Mouse (Mus musculus): Measurements from ENCODE around the gene Ikzf1. TPM values are rescaled to one million over a fixed set of nuclear protein-coding genes. Genes with fewer than 3 reads are reported as not detected.

Gene Ikzf1
- polyA plus RNA-seq, 1 experiment from 2014 or later, result 35.1 TPM

DNA sequence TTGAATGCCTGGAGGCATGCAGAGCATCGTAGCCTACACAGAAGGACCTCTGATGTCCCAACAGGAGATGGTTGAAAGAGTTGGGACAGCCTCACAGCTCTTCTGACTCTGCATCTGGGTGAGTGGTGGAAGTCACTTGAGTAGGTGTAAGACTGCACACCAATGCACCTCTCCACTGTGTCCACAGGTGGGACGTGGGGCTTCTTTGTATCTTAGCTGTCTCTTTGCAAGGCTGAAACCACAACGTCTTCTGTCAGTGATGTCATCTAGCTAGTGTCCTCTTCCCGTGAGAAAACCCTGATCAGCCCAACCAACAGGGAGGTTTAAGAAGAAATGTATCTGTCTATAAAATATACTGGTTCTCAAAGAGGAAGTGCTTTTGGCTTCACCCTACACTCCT lies 52.1 kb downstream of the Ikzf1 start:
- H3K4me3 ChIP-seq (ENCODE audit: low read depth, low read length), result no peak overlapping the region
- H3K4me2 ChIP-seq (ENCODE audit: low read depth, low read length), result no peak overlapping the region
- H3K36me3 ChIP-seq (ENCODE audit: control insufficient read depth, insufficient read depth), result peaks cover 3% of the 10 kb centered on the region; the same call in 1 of the 2 replicates
- ATAC-seq (ENCODE audit: low read depth), result no peak
- H3K27ac ChIP-seq (ENCODE audit: low read length), result peak overlapping the region; percentile 1; the same call in 1 of the 2 replicates
- no peaks in the 10 kb centered on the region for H3K9me3 ChIP-seq (replicated peaks; ENCODE audit: control insufficient read depth, low read length)
- H3K27me3 ChIP-seq (ENCODE audit: control insufficient read depth, insufficient read depth, low read depth, low read length), result no peaks in the 10 kb centered on the region
- H3K4me1 ChIP-seq (ENCODE audit: control insufficient read depth, low read depth, low read length), result peaks cover 52% of the 10 kb centered on the region
- no peak overlapping the region for H3K9ac ChIP-seq (ENCODE audit: low read depth, low read length)
- WGBS (ENCODE audit: insufficient replicate concordance), result 62% methylated on average over 4 of the region's 4 CpGs

DNA sequence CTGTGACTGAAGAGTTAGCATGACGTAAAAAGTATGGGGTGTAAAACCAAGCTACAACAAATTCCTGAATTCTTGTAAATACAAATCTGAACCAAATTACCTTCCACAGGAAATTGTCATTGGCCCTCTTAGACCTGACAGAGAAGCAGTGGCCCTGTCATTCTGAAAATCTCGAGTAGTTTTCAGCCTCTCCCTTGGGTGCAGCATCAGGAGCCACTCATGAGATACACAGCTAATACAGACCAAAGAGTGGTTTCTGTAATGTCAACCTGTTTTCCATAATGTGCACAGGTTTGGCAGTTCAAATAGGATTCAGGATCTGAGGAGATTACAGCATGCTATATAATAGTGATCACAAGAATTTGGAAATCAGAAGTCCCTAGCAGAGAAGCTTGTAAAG lies 52.8 kb downstream of the Ikzf1 start:
- H3K4me3 ChIP-seq (ENCODE audit: low read depth, low read length), result no peak overlapping the region
- H3K4me1 ChIP-seq (ENCODE audit: control insufficient read depth, low read depth, low read length), result peaks cover 52% of the 10 kb centered on the region
- H3K36me3 ChIP-seq (ENCODE audit: control insufficient read depth, insufficient read depth), result peaks cover 3% of the 10 kb centered on the region; the same call in 1 of the 2 replicates
- no peak overlapping the region for H3K27ac ChIP-seq (ENCODE audit: low read length)
- 54% methylated on average over 2 of the region's 2 CpGs for WGBS (ENCODE audit: insufficient replicate concordance)
- no peak for ATAC-seq (ENCODE audit: low read depth)
- H3K9ac ChIP-seq (ENCODE audit: low read depth, low read length), result no peak overlapping the region
- no peak overlapping the region for H3K4me2 ChIP-seq (ENCODE audit: low read depth, low read length)
- no peaks in the 10 kb centered on the region for H3K9me3 ChIP-seq (replicated peaks; ENCODE audit: control insufficient read depth, low read length)
- no peaks in the 10 kb centered on the region for H3K27me3 ChIP-seq (ENCODE audit: control insufficient read depth, insufficient read depth, low read depth, low read length)

DNA sequence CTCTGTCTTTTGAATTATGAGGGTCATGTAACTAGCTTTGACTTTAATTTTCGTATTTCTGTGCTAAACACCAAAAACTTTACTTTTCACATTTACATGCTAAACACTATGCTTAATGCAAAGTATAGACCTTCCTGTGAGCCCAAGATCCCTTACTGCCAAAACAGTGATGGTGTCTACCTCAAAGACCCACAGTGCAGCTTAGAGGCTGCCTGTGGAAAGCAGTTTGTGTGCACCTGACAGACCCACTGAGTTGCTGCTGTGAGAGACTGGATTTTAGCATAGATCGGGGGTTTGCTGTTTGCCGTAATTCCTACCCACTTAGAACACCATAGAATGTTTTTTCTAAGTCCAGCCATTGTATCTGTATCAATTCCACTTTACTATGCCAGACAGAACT lies 54.3 kb downstream of the Ikzf1 start:
- Histone ChIP-seq H3K27ac (ENCODE audit: low read length) (no peak overlapping the region; the same call in 1 of the 2 replicates), H3K4me2 (ENCODE audit: low read depth, low read length) (no peak overlapping the region), H3K27me3 (ENCODE audit: control insufficient read depth, insufficient read depth, low read depth, low read length) (no peaks in the 10 kb centered on the region), H3K9ac (ENCODE audit: low read depth, low read length) (no peak overlapping the region), H3K4me3 (ENCODE audit: low read depth, low read length) (no peak overlapping the region), H3K36me3 (ENCODE audit: control insufficient read depth, insufficient read depth) (peaks cover 3% of the 10 kb centered on the region), H3K9me3 (replicated peaks; ENCODE audit: control insufficient read depth, low read length) (no peaks in the 10 kb centered on the region), H3K4me1 (ENCODE audit: control insufficient read depth, low read depth, low read length) (peaks cover 39% of the 10 kb centered on the region)
- ATAC-seq (ENCODE audit: low read depth), result no peak
- 83% methylated on average over 3 of the region's 3 CpGs for WGBS (ENCODE audit: insufficient replicate concordance)

DNA sequence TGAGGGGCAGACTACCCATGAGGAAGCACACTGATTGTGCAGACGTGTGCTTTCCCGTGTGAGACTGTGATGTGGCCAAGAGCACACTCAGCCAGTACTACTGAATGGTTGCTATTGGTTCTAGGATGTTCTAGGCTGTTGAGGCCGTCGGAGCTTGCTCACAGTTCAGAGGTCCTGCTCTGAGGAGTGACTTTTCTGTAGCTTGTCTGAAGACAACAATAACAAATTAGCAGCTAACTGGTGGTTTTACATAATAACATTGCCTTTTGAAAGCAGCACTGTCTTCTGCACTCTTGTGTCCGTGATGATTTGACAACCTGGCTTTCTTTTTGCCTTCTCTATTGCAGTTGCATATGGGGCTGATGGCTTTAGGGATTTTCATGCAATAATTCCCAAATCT lies 55.8 kb downstream of the Ikzf1 start:
- H3K9ac ChIP-seq (ENCODE audit: low read depth, low read length), result no peak overlapping the region
- no peak for ATAC-seq (ENCODE audit: low read depth)
- H3K9me3 ChIP-seq (replicated peaks; ENCODE audit: control insufficient read depth, low read length), result no peaks in the 10 kb centered on the region
- 64% methylated on average over 5 of the region's 5 CpGs for WGBS (ENCODE audit: insufficient replicate concordance)
- no peak overlapping the region for H3K4me2 ChIP-seq (ENCODE audit: low read depth, low read length)
- H3K27ac ChIP-seq (ENCODE audit: low read length), result peak overlapping the region; percentile 46
- no peak overlapping the region for H3K4me3 ChIP-seq (ENCODE audit: low read depth, low read length)
- H3K27me3 ChIP-seq (ENCODE audit: control insufficient read depth, insufficient read depth, low read depth, low read length), result no peaks in the 10 kb centered on the region
- H3K36me3 ChIP-seq (ENCODE audit: control insufficient read depth, insufficient read depth), result peaks cover 6% of the 10 kb centered on the region
- H3K4me1 ChIP-seq (ENCODE audit: control insufficient read depth, low read depth, low read length), result peaks cover 24% of the 10 kb centered on the region

DNA sequence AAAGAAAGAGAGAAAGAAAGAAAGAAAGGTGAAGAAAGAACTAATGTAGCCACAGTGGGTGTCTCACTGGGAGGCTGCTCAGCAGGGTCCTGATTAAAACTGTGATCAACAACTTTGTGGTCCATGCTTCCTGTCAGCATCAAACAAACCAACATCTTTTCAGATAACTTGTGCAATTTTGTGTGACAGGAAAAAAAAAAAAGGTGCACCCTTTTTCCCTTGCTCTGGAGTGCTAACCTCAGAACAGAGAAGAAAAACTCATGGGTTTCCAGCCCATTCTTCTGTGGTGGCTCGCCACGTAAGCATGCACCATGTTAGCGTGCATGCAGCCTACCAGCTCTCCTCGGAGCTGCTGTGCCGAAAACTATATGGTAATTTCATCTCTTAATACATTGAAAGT lies 56.8 kb downstream of the Ikzf1 start:
- H3K27me3 ChIP-seq (ENCODE audit: control insufficient read depth, insufficient read depth, low read depth, low read length), result no peaks in the 10 kb centered on the region
- H3K36me3 ChIP-seq (ENCODE audit: control insufficient read depth, insufficient read depth), result peaks cover 9% of the 10 kb centered on the region
- WGBS (ENCODE audit: insufficient replicate concordance), result 82% methylated on average over 5 of the region's 5 CpGs
- H3K9ac ChIP-seq (ENCODE audit: low read depth, low read length), result no peak overlapping the region
- no peak for ATAC-seq (ENCODE audit: low read depth)
- H3K4me3 ChIP-seq (ENCODE audit: low read depth, low read length), result no peak overlapping the region
- H3K4me1 ChIP-seq (ENCODE audit: control insufficient read depth, low read depth, low read length), result peaks cover 19% of the 10 kb centered on the region
- no peaks in the 10 kb centered on the region for H3K9me3 ChIP-seq (replicated peaks; ENCODE audit: control insufficient read depth, low read length)
- H3K27ac ChIP-seq (ENCODE audit: low read length), result peak overlapping the region; percentile 74; the same call in 1 of the 2 replicates
- H3K4me2 ChIP-seq (ENCODE audit: low read depth, low read length), result no peak overlapping the region

DNA sequence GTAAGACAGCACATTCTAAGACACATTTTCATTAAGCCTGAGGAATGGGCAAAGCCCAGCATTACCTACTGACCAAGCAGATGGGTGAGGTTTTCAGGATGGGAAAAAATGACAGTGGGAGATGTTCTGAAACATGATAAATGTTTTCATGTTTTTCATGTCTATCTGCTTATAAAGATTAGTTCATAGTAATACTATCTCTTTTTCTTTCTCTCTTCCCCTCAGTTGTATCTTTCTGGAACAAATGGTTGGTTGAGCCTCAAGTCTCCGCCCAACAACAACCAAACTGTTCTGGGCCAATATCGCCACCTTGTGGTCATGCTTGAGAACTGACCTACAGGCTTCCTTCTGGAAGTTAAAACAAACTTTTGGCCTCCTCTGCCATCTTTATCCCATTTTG lies 57.8 kb downstream of the Ikzf1 start:
- H3K27ac ChIP-seq (ENCODE audit: low read length), result peak overlapping the region; percentile 88
- 6% methylated on average over 2 of the region's 2 CpGs for WGBS (ENCODE audit: insufficient replicate concordance)
- ATAC-seq (ENCODE audit: low read depth), result peak; percentile 81
- H3K9me3 ChIP-seq (replicated peaks; ENCODE audit: control insufficient read depth, low read length), result no peaks in the 10 kb centered on the region
- no peak overlapping the region for H3K9ac ChIP-seq (ENCODE audit: low read depth, low read length)
- H3K4me3 ChIP-seq (ENCODE audit: low read depth, low read length), result no peak overlapping the region
- H3K27me3 ChIP-seq (ENCODE audit: control insufficient read depth, insufficient read depth, low read depth, low read length), result no peaks in the 10 kb centered on the region
- peaks cover 15% of the 10 kb centered on the region for H3K4me1 ChIP-seq (ENCODE audit: control insufficient read depth, low read depth, low read length)
- H3K4me2 ChIP-seq (ENCODE audit: low read depth, low read length), result no peak overlapping the region
- peaks cover 14% of the 10 kb centered on the region for H3K36me3 ChIP-seq (ENCODE audit: control insufficient read depth, insufficient read depth)

DNA sequence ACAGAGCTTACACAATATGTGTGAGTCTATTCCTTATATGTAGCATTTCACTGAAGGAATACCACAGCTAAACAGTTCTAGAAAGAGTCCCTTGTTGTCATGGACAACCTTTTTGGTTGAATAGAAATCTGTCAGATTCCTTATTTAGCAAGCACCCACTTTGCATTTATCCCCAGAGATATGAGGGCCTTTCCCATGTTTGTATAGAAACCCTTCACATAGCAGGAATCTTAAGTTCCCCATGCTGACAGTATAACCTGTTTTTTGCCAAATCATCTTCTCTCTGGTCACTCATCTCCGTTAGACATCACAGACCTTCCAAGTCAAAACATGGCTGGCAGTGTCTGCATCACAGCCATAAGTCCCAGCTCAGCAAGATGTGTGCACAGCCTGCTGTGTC lies 59.4 kb downstream of the Ikzf1 start:
- Histone ChIP-seq H3K4me1 (ENCODE audit: control insufficient read depth, low read depth, low read length) (peaks cover 15% of the 10 kb centered on the region), H3K9ac (ENCODE audit: low read depth, low read length) (no peak overlapping the region), H3K4me3 (ENCODE audit: low read depth, low read length) (no peak overlapping the region), H3K36me3 (ENCODE audit: control insufficient read depth, insufficient read depth) (peaks cover 15% of the 10 kb centered on the region), H3K4me2 (ENCODE audit: low read depth, low read length) (no peak overlapping the region), H3K27ac (ENCODE audit: low read length) (no peak overlapping the region), H3K27me3 (ENCODE audit: control insufficient read depth, insufficient read depth, low read depth, low read length) (no peaks in the 10 kb centered on the region), H3K9me3 (replicated peaks; ENCODE audit: control insufficient read depth, low read length) (no peaks in the 10 kb centered on the region)
- no peak for ATAC-seq (ENCODE audit: low read depth)
- WGBS (ENCODE audit: insufficient replicate concordance), result 63% methylated on average over 1 of the region's 1 CpGs

DNA sequence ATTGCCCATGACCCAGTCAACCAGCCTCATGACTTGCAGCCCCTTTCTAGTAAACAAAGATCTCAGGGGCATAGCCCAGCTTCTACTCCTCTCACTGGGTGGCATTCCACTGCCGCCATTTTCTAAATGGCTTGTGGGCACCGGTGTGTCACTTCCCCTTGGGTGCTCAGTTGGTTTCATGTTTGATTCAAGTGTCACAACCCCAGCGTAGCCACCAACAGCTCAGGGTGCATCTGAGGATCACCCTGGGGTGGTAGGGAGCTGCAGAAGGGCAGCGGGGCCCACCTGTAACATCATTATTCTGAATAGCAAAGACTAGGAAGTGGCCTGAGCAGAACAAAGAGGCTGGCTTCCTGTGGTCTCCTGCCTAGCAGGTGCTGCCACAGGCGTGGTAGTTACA lies 66.3 kb downstream of the Ikzf1 start:
- H3K27me3 ChIP-seq (ENCODE audit: control insufficient read depth, insufficient read depth, low read depth, low read length), result no peaks in the 10 kb centered on the region
- H3K27ac ChIP-seq (ENCODE audit: low read length), result no peak overlapping the region
- H3K9ac ChIP-seq (ENCODE audit: low read depth, low read length), result no peak overlapping the region
- ATAC-seq (ENCODE audit: low read depth), result no peak
- H3K4me2 ChIP-seq (ENCODE audit: low read depth, low read length), result no peak overlapping the region
- WGBS (ENCODE audit: insufficient replicate concordance), result 76% methylated on average over 5 of the region's 5 CpGs
- H3K4me1 ChIP-seq (ENCODE audit: control insufficient read depth, low read depth, low read length), result no peaks in the 10 kb centered on the region
- no peak overlapping the region for H3K4me3 ChIP-seq (ENCODE audit: low read depth, low read length)
- no peaks in the 10 kb centered on the region for H3K9me3 ChIP-seq (replicated peaks; ENCODE audit: control insufficient read depth, low read length)
- H3K36me3 ChIP-seq (ENCODE audit: control insufficient read depth, insufficient read depth), result peaks cover 43% of the 10 kb centered on the region

DNA sequence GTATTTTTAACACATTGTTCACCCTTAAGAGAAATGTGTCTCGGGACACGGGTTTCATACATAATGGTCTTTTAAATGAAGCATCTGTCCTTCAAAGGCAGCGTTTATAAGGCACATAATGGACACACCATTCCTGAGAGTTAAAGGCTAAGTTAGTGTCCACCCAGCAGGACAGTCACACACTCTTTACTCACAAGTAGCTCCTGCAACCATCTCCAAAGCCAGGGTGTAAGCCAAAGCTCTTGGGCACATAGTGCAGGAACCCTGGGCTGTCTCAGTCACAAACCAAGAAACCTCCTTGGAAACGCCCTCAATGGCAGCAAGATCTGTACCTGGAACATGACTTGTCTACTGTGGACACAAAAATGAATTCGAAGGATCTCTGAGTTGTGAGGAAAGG lies 68.1 kb downstream of the Ikzf1 start:
- H3K4me2 ChIP-seq (ENCODE audit: low read depth, low read length), result no peak overlapping the region
- ATAC-seq (ENCODE audit: low read depth), result no peak
- no peaks in the 10 kb centered on the region for H3K4me1 ChIP-seq (ENCODE audit: control insufficient read depth, low read depth, low read length)
- no peak overlapping the region for H3K9ac ChIP-seq (ENCODE audit: low read depth, low read length)
- no peaks in the 10 kb centered on the region for H3K9me3 ChIP-seq (replicated peaks; ENCODE audit: control insufficient read depth, low read length)
- H3K36me3 ChIP-seq (ENCODE audit: control insufficient read depth, insufficient read depth), result peaks cover 36% of the 10 kb centered on the region
- H3K27me3 ChIP-seq (ENCODE audit: control insufficient read depth, insufficient read depth, low read depth, low read length), result no peaks in the 10 kb centered on the region
- no peak overlapping the region for H3K4me3 ChIP-seq (ENCODE audit: low read depth, low read length)
- no peak overlapping the region for H3K27ac ChIP-seq (ENCODE audit: low read length)
- WGBS (ENCODE audit: insufficient replicate concordance), result 78% methylated on average over 5 of the region's 5 CpGs

All from liver, embryonic 16.5 days (tissue).